In genomic region chr6:33804775-33805174, GRCm38 (mm10) we compare ENCODE assay signal across 9 mouse cellular contexts.
DNase-seq lines count a peak whose midpoint lies in the region; ATAC-seq and TF ChIP-seq lines count a peak whose summit lies in the region.
"Had no signal": no experiment of that assay in that cellular context is flagged by ENCODE, and none has a peak within 500 bp of the region (broad histone marks: within the 10 kb centered on the region; RNA-seq: fewer than 3 reads in every experiment).

No protein-coding gene starts in this region.

- H3K36me3 ChIP-seq in midbrain, postnatal 0 days (ENCODE audit: insufficient read depth, low read length): no peaks in the 10 kb centered on the region
- H3K36me3 ChIP-seq in midbrain, embryonic 11.5 days (ENCODE audit: control insufficient read depth, insufficient read depth, low read length): no peaks in the 10 kb centered on the region
- H3K36me3 ChIP-seq: lung, embryonic 15.5 days had no signal

- no peaks in the 10 kb centered on the region for H3K27me3 ChIP-seq in midbrain, postnatal 0 days (ENCODE audit: insufficient read depth, low read length)
- no peaks in the 10 kb centered on the region for H3K27me3 ChIP-seq in midbrain, embryonic 11.5 days (ENCODE audit: control insufficient read depth, insufficient read depth, low read length)
- H3K27me3 ChIP-seq: lung, embryonic 15.5 days had no signal

- TF ChIP-seq CTCF in midbrain, postnatal 0 days (IDR thresholded peaks at IDR 0.05): no peak

- no peak overlapping the region for H3K4me2 ChIP-seq in midbrain, postnatal 0 days (ENCODE audit: low read depth, low read length, poor library complexity, severe bottlenecking)
- H3K4me2 ChIP-seq in midbrain, embryonic 11.5 days: no peak overlapping the region
- H3K4me2 ChIP-seq: lung, embryonic 15.5 days had no signal

- H3K4me1 ChIP-seq in midbrain, postnatal 0 days (ENCODE audit: insufficient read depth, low read length): no peaks in the 10 kb centered on the region
- H3K4me1 ChIP-seq in midbrain, embryonic 11.5 days (ENCODE audit: control insufficient read depth, insufficient read depth, low read length): peaks cover 2% of the 10 kb centered on the region; the same call in 1 of the 2 replicates
- H3K4me1 ChIP-seq: lung, embryonic 15.5 days had no signal

- H3K27ac ChIP-seq in midbrain, postnatal 0 days (ENCODE audit: low read depth, low read length): no peak overlapping the region
- no peak overlapping the region for H3K27ac ChIP-seq in midbrain, embryonic 11.5 days (ENCODE audit: low read depth, low read length)
- H3K27ac ChIP-seq: lung, embryonic 15.5 days had no signal

- peak; percentile 64; the same call in 1 of the 2 replicates for ATAC-seq in cerebellum, adult (ENCODE audit: insufficient number of reproducible peaks, low FRiP score, low TSS enrichment)
- ATAC-seq in midbrain, postnatal 0 days (ENCODE audit: low FRiP score): no peak
- ATAC-seq in midbrain, embryonic 11.5 days (ENCODE audit: low FRiP score): no peak
- ATAC-seq in megakaryocyte progenitor cell, adult 5-6 weeks (replicated peaks; ENCODE audit: poor library complexity): no peak
- no peak for ATAC-seq in granulocyte monocyte progenitor cell, adult 5-6 weeks (replicated peaks; ENCODE audit: poor library complexity, severe bottlenecking)

- no peak overlapping the region for H3K4me3 ChIP-seq in midbrain, postnatal 0 days (ENCODE audit: low read depth, low read length)
- no peak overlapping the region for H3K4me3 ChIP-seq in midbrain, embryonic 11.5 days (ENCODE audit: low read depth, low read length)
- H3K4me3 ChIP-seq: lung, embryonic 15.5 days had no signal

- no peak for DNase-seq in cerebellum, postnatal 4 days (ENCODE audit: low spot score in 2 of 2)
- peak; percentile 32 for DNase-seq in midbrain, postnatal 0 days (ENCODE audit: low spot score)
- no peak for DNase-seq in midbrain, embryonic 11.5 days (ENCODE audit: low spot score, missing footprints)
- DNase-seq in layer of hippocampus, adult 8-10 months (ENCODE audit: low spot score in 2 of 2): peak; percentile 67 to 69
- DNase-seq in telencephalon, adult 2 months (ENCODE audit: low read depth, low spot score): peak; percentile 93

- no peak overlapping the region for H3K9ac ChIP-seq in midbrain, postnatal 0 days (replicated peaks; ENCODE audit: low read length, poor library complexity, severe bottlenecking)
- H3K9ac ChIP-seq in midbrain, embryonic 11.5 days (ENCODE audit: low read length): no peak overlapping the region
- H3K9ac ChIP-seq: lung, embryonic 15.5 days had no signal

- WGBS in midbrain, postnatal 0 days: 48% methylated on average over 2 of the region's 2 CpGs
- 84% methylated on average over 2 of the region's 2 CpGs for WGBS in midbrain, embryonic 11.5 days

- H3K9me3 ChIP-seq in midbrain, postnatal 0 days (ENCODE audit: low read length): no peaks in the 10 kb centered on the region
- H3K9me3 ChIP-seq in midbrain, embryonic 11.5 days (ENCODE audit: control insufficient read depth, low read length): no peaks in the 10 kb centered on the region
- H3K9me3 ChIP-seq: lung, embryonic 15.5 days had no signal

Comparison
In these comparisons a context has a peak if more than half of its experiments do, and no peak if none do; other contexts are left out.
1. DNase-seq: peak in midbrain, postnatal 0 days (single experiment), layer of hippocampus, adult 8-10 months (2 of 2) and telencephalon, adult 2 months (single experiment); none in cerebellum, postnatal 4 days (0 of 2) and midbrain, embryonic 11.5 days (single experiment).